Mouse (Mus musculus) c-Kit-positive CD71-positive TER-119-positive erythroid progenitor cells, embryonic 14.5 days (primary cell): ENCODE data around the gene Pabpn1.

Experiments used
- DNase-seq: peaks from one replicate; pipeline ENCODE4 v3.0.0-alpha.2; 2013; ENCODE audit warnings: low spot score

Pabpn1 gene

DNA sequence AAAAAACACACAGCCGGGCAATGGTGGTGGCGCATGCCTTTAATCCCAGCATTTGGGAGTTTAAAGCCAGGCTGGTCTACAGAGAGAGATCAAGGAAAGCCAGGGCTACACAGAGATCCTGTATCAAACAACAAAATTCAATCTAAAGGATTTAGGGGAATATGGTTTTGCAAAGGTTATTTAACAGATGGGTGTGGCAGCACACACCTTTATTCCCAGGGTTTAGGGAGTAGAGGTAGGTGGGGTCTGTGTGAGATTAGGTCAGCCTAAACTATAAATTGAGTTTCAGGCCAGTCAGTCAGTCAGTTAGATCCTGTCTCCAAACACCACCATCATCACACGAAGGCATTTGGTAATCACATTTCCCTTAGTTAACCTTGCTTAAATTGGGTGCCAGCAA is at the start of gene Pabpn1:
Gene Pabpn1, plus strand, starts transcription at position 301 of the 400 bp plus-strand sequence.
- no peak for DNase-seq

DNA sequence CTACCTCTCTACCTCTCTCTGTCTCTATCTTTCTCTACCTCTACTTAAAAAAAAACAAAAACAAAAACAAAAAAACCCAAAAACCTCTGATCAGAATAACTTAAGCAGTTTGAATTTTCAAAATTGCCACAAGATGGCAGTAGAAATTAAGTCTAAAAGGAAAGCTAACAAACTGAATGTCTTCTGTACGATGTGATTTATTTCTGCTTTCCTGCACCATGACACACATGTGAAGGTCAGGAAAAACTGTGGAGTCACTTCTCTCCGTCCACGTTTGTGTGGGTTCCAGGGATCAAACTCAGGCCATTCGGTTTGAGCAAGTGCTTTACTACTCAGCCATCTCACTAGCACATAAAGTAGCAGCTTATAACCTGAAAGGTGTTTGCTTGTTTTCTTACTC is 48.8 kb upstream of the Pabpn1 start:
- peak; percentile 19 for DNase-seq

DNA sequence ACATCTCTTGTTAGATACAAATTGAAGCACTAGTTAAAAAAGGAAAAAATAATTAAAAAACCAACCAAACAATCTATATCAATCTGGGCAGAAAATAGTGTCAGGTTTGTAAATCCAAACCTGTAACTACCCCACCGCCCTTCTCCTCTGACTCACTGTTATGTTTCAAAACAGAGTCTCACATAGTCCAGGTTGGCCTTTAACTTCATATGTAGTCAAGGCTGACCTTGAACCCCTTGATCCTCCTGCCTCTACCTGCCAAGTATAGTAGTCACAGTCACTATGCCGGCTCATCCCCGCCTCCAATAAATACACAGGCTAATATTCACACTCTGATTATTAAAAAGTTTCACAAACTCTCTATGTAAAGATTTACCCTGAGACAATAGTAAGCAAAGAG is 36.6 kb upstream of the Pabpn1 start:
- no peak for DNase-seq

DNA sequence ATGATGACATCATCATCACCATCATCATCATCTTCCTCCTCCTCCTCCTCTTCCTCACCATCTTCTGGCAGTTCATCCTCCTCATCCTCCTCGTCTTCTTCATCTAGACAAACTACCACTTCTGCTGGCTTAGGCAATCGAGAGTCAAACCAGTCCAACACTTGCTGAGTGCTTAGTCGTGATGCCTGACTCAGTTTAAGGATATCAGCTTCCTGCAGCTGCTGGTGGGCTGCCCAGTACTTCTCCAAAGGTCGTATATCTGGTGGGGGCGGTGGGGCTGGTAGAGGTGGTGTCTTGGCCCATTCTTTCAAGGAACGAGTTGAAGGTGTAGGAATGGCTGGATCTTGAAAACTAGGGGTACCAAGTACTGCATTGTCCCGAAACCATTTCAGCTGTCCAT is 35.6 kb upstream of the Pabpn1 start:
- no peak for DNase-seq

DNA sequence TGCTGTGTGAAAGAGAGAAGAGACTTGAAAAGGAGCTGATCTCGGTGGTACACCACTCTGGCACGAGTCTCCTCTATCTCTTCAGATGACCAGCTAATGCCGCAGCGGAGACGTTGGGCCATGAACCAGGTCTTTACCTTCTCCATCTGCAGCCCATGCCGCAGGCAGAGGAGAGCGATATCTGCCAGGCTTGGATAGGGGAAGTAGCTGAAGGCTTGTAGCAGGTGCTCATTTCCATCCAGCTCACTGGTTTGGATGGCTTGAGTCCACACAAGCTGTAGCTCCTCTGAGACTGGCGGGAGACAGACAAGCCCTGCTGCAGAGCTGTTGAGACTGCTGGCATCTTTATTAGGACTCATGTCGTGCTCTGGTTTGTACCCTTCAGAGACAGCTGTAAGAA is 34.4 kb upstream of the Pabpn1 start:
- DNase-seq: no peak

DNA sequence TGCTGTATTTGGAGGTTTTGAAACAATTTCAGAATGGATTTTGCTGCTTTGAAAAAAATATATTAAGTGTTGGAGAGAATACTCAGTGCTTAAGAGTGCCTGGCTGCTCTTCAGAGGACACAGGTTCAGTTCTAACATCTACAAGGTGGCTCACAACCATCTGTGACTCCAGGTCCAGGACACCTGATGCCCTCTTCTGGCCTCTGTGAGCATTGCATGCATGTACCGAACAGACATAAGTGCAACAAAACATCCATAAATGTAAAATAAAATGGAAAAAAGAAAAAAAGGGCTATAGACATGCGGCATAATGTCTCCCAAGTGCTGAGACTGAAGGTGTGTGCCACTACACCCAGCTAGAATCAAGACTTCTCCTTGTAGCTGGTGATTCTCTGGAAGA is 31.8 kb upstream of the Pabpn1 start:
- DNase-seq: peak; percentile 45

DNA sequence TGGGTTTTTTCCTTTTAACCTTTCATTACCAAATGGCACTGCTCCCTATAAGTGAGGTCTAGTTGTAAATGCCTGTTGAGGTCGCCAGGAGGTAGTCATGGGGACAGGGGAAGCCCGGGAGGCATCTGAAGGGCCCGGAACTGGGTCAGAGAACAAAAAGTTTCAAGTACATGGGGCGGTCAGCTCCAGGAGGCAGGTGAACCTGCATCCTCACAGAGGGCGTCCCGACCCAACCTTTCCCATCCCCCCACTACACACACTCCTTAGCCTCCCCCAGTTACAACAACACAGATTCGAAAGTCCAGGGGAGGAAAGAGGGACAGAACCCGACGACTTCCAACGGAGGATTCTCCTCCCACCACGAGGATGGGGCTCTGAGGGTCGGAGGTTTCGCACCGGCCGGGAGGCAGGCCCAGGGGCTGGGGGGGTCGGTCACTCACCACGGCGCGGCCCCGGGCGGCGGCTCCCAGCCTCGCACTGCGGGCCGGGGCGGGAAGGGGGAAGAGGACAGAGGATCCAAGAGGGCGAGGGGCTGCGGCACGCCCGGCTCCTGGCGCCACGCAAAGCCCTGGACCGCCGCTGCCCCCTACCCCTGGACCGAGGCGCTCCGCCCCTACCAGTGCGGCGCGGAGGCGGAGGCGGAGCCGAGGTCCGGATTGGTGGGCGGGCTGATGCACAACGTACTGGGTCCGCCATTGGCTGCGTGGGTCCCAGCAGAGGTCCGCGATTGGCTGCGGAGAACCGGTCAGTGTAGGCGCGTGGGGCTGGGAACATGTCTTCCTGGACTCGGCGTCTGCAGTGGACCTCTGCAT is 28.6 kb upstream of the Pabpn1 start:
- DNase-seq: peak; percentile 81

DNA sequence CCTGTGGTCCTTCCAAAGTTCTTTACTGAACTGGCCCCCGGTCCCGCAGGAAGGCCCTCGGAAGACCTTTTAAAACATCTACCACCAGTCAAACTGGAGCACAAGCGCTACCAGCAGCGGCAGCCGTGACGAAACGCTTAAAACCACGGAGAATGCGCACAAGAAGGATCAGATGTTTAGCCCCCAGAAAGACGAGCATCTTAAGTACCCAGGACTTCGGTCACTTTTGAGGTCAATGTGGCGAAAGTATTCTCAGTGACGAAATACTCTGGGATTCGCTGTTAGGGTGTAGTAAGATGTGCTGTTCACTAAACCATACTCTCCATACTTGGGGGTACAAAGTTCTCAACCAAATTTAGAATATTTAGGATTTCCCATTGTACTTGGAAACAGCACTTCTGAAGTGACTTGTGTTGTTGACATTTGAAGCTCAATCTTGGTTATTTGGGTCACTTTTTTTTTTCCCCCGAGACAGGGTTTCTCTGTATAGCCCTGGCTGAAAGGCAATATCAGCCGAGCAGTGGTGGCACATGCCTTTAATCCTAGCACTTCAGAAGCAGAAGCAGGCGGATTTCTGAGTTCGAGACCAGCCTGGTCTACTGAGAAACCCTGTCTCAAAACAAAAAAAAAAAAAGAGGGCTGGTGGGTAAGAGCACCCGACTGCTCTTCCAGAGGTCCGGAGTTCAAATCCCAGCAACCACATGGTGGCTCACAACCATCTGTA is 27.8 kb upstream of the Pabpn1 start:
- DNase-seq: no peak

DNA sequence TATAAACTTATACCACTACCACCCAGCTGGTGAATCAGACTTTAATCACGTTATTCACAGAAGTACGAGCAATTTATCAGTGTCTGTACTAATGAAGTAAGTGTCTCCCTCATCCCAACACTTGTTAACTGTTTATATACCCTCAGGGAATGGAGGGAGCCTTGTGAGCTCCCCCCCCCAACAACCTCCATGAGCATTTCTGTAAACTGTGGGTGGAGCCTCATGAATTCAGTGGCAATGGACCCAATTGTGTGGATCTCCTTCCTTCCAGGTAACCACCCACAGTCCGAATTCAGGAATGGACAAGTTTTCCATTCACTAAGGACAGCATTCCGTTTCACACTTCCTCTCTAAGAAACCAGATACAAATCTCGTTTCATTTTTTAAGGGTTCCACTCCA is 26.7 kb upstream of the Pabpn1 start:
- no peak for DNase-seq

DNA sequence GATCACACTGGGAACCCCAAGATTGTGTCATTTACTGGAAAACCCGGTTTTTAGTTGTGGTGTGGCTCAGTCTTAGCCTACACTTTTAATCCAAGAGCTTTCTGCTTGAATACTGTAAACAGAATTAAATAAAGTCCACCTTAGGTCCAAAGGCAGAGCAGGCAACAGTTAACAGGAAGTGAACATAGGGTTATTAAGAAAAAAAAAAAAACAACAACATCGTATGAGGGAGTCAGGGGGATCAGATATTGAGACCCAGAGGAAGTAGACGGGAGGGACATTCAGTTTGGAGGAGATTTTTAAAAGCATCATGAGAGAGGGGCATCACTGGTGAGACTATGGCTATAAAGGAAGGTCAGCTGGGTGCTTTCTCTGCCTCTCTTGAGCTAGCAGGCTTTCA is 26.0 kb upstream of the Pabpn1 start:
- no peak for DNase-seq

DNA sequence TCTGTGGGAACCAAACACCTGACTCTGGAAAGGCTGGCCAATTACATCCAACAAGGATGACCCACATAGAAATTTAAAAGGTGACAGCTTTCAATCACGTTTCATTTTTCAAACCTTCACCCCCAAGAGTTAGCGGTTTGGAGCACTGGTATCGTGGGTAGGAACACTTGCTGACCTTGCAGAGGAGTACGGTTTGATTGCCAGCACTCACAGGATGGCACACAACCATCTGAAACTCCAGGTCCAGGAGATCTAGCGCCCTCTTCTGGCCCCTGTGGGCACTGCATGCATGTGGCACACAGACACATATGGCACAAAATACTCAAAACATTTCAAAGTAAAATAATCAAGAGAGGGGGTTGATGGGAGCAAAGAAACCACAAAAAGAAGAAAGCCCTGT is 25.4 kb upstream of the Pabpn1 start:
- peak; percentile 20 for DNase-seq

DNA sequence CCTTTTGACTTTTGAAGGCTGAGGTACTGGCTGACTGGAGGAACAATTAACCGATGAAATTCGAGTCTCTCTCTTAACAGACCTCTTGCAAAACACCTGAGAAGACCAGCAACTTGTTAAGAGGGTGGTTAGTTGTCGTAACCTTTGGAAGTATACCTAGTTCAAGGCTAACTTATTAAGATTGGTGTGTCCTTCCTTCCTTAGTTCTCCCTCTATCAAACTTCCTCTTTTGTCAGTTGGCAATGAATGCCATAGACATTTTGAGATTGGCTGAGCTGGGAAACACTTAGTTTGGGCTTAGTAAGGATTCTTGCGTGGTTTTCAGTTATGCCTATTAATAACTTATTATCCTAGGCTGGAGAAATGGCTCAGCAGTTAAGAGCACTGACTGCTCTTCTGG is 24.3 kb upstream of the Pabpn1 start:
- DNase-seq: no peak

DNA sequence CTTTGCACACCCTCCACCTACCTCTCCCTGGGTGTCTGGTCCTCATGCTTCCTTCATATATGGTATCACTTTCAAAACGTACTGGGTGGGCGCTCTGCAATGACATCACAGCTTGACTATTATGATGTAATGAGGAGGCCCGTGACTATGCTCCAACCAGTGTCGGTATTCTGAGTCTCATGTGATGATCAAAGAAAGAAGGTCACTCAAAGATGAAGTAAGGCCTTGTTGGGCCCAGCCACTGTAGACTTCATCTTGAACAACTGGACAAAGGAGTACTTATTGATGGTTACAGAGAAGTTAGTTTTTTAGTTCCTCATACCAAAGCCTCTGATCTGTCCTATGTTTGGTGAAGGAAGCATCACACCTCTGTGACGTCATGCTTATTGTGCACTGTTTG is 21.4 kb upstream of the Pabpn1 start, which contains the start of gene Homez:
Gene Homez, minus strand, starts transcription at position 101 of the 400 bp plus-strand sequence.
- no peak for DNase-seq

DNA sequence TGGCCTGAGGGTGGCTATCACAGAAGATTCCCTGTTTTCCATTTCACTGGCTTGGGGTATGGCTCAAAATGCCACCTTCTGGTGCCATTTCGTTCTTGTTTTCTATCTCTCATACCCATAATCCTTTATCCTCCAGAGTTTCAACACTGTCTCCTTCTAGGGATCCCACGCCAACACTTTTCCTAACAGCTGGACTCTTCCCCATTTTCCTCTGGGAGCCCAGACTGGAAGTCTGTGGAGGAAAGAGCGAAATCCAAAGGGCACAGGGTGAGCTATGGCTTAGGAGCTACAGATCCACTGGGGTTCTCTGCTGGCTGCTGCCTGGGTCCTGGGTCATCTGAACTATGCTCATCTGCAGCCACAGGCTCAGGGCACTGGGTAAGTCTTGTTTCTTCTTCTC is 18.1 kb upstream of the Pabpn1 start:
- DNase-seq: no peak

DNA sequence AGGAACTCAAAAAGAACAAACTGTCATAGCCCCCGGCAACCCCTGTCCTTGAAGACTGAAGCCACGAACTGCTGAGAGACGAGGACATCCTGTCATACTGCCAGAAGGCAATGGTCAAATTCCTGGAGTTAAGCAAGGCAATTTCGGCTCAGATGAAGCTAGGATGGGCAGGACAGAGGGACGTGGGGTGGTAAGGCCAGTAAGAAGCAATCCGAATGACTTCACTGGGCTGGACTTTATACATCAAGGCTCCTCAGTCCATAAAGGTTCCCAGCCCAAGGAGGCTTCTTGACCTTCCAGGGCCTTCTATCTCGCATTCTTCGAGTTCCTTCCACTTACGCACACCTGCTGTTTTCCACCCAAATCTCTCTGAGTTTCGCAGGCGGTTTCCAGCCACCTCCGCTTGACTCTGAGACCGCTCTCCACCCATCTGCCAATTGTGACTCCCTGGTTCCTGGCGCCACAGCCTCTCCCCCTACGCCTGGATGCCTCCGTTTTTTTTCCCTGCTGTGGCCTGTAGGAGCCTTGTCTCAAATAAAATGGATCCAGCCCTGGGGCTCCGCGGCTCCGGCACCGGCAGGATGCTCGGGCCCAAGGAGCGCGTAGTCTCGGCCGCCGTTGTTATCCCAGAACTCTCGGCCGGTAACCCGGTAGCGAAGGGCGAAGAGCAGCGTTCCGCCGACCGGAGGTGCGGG is 16.3 kb upstream of the Pabpn1 start:
- DNase-seq: no peak

DNA sequence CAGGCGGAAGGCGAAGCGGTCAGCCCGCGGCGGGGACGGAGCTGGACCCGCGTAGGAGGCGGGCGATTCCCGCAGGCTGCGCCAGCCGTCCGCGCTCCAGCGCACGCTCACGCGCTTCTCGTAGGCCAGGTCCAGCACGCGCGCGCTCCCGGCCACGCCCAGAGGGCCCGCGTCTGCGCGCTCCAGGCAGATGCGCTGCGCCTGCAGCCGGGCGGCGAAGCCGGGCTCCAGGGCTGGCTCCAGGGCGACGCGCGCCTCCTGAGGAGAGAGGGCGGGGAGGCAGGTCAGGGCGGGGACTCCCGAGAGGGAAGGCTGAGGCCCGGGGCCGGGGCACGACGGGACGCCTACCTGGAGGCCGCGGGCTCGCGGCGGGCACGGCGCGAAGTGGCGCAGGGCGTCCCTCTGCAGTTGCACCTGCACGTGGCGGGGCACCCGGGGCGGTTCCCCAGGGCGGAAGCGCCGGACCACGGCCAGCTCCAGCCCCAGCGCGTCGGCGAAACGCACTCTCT is 15.7 kb upstream of the Pabpn1 start:
- DNase-seq: peak; percentile 78

DNA sequence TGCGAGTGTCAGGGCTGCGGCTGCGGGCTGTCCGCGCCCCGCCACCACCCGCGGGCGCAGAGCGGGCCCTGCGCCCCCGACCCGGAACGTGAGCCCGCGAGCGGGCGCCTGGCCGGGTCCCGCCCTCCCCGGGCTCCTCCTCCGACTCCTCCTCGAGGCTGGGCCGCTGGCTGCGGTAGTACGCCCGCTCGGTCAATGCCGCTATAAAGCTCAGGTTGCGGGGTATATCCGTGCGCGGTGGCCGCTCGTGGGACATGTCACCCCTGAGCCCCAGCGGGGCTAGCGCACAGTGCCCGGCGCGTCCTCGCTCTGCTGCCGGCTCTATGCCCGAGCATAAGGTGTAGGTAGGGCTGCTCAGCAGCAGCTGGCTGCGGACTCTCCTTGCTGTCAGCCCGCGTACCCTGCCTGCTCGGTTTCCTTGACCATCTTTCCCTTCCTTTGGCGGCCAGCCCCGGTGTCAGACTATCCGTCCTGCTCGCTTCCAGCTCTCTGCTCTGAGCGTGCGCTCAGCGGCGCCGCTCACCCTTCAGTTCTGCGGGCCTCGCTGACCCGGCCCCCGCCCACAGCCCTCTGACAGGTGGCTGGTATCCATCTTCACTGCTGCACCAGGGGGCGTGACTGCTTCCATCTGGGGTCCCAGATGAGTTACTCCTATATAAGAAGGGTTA is 15.1 kb upstream of the Pabpn1 start, which contains the start of gene Ppp1r3e:
Gene Ppp1r3e, minus strand, starts transcription at position 503 of the 668 bp plus-strand sequence.
- peak; percentile 34 for DNase-seq

DNA sequence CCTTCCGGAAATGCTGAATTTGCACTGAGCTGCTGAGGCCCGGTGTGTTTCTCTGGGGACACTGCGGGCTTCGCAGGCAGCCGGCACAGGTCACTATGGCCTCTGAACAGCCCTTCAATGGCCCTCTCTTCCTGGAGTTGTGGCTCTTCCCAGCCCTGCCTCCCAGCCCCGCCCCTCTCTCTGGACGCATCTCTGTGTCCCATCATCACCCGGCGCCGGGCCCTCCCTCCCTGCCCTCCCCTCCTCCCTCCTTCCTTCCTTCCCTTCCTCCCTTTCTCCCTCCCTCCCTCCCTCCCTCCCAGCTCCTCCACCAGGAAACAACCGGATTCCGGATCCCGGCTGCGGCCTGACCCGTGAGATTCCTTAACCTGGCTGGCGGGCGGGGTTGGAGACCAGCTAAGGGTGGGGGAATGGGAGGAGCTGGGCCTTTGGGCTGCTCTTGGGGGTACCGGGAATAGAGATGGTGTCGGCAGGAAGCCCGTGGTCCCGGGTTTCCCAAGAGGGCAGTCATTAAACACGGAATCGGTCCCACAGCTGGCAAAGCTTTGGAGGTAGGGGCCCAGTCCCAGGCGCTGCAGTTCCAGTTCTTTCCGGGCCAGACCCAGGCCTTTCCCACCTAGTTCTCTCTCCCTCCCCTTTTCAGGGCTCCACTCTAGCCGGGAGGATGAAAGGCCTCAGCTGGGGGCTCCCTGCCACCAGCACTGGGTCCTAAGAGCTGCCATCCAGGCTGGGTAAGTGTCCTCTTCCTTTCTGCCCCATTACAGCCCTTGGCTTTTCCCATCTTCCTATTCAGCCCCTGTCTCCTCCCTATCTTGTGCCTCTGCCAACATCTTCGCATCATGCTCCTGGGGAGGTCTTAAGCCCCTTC is 8.9 kb upstream of the Pabpn1 start, which contains the start of the genes Bcl2l2 and Gm20521:
Gene Bcl2l2, plus strand, starts transcription at position 224 of the 868 bp plus-strand sequence.
Gene Gm20521, plus strand, starts transcription at position 288 of the 868 bp plus-strand sequence.
- peak; percentile 60 for DNase-seq

DNA sequence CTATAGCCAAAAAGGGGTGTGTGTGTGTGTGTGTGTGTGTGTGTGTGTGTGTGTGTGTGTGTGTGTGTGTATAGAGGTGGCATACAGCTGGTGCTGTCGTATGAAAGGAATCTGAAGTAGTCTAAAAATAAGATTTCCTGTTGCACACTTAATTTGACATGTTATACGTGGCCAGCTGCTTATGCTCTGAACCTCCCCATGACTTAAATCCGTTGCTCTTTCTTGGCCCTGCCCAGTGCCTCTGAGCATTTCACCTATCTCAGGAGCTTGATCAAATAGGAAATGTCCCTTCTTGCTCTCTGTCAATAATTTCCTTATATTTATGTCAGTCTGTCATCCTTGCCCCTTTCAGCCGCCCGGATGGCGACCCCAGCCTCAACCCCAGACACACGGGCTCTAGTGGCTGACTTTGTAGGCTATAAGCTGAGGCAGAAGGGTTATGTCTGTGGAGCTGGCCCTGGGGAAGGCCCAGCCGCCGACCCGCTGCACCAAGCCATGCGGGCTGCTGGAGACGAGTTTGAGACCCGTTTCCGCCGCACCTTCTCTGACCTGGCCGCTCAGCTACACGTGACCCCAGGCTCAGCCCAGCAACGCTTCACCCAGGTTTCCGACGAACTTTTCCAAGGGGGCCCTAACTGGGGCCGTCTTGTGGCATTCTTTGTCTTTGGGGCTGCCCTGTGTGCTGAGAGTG is 8.1 kb upstream of the Pabpn1 start:
- DNase-seq: no peak

DNA sequence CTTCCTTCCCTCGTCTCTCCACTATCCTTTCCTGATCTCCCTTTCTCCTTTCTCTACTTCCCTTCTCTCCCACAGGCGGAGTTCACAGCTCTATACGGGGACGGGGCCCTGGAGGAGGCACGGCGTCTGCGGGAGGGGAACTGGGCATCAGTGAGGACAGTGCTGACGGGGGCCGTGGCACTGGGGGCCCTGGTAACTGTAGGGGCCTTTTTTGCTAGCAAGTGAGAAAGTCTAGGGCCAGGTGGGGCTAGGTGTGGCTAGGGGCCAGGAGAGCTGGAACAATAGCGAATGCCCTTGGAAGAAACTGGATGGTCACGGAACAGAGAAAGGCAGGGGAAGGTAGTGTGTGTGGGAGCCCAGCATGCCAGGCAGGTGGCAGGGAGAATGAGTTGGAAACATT is 7.0 kb upstream of the Pabpn1 start:
- DNase-seq: no peak
